Mouse (Mus musculus) small intestine, adult 2 months (tissue): ENCODE data around the gene Sertad1.

ENCODE experiments used
- CTCF ChIP-seq: fragments of 200-500 bp; IDR thresholded peaks from 2 replicates; pipeline ENCODE4 v1.5.1; 2012; ENCODE audit warnings: low read depth, mild to moderate bottlenecking, control low read depth, inconsistent platforms, low read length, moderate library complexity, mixed read lengths; ENCODE audit not compliant: insufficient replicate concordance, insufficient read length; ENCODE audit errors: extremely low read depth
- POLR2A ChIP-seq: fragments of 200-500 bp; IDR thresholded peaks from 2 replicates; pipeline ENCODE4 v1.6.1; 2012; ENCODE audit warnings: low read depth, mild to moderate bottlenecking, control low read depth, inconsistent platforms, low read length, moderate library complexity

GRCm38 (mm10) chr7:27520104-27520503, 33.4 kb downstream of the Sertad1 start:
- no peak for TF ChIP-seq CTCF
- no peak for TF ChIP-seq POLR2A
